Mouse (Mus musculus): Measurements from ENCODE around the gene Smad5. TPM values are rescaled to one million over a fixed set of nuclear protein-coding genes. Genes with fewer than 3 reads are reported as not detected.

Gene Smad5
- total RNA-seq, 1 experiment from 2014 or later: 40.5 TPM

GRCm38 (mm10) chr13:56742325-56742901, 39.6 kb downstream of the Smad5 start:
- no peak for ATAC-seq (replicated peaks in 1 of 2; ENCODE audit: insufficient read depth in 1 of 2, low FRiP score in 2 of 2, low TSS enrichment in 1 of 2, low read depth in 1 of 2, poor library complexity in 2 of 2, severe bottlenecking in 2 of 2)

DNA sequence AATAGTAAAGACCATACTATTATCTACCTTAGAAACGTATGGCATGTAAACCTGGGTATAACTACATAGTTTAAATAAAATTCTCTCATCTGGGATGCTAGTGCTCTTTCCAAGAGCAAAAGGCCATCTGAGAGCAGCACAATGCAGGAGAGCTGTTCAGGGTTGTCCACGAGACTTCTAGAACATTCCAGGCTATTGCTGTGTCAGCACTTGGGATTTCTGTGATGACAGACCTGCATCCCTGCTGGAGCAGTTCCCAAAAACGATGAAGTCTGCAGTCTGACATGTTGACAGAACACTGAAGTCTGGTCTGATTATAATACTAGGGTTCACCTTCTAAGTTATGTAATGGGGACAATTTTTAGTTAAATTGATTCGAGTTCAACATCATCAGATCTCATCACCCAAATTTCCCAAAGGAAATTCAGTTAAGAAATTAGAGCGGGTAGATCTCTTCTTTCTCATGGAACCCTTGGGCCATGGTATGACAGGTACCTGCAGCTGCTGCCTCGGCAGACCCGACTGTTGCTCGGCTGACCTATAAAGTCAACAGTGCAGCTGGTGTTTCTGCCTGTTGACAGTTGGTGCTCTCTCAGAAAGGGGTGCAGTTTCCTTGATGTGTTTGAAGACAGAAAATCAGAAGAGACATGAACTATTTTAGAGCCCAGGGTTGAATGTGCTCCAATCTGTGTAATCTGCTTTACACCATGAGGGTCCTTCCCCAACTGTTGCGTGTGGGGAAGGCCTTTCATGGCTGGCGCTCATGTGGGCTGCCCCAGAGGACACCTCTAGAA, 44.1 kb downstream of the Smad5 start:
- no peak for ATAC-seq (replicated peaks in 1 of 2; ENCODE audit: insufficient read depth in 1 of 2, low FRiP score in 2 of 2, low TSS enrichment in 1 of 2, low read depth in 1 of 2, poor library complexity in 2 of 2, severe bottlenecking in 2 of 2)

GRCm38 (mm10) chr13:56747554-56747953, 44.7 kb downstream of the Smad5 start:
- no peak for ATAC-seq (replicated peaks in 1 of 2; ENCODE audit: insufficient read depth in 1 of 2, low FRiP score in 2 of 2, low TSS enrichment in 1 of 2, low read depth in 1 of 2, poor library complexity in 2 of 2, severe bottlenecking in 2 of 2)

DNA sequence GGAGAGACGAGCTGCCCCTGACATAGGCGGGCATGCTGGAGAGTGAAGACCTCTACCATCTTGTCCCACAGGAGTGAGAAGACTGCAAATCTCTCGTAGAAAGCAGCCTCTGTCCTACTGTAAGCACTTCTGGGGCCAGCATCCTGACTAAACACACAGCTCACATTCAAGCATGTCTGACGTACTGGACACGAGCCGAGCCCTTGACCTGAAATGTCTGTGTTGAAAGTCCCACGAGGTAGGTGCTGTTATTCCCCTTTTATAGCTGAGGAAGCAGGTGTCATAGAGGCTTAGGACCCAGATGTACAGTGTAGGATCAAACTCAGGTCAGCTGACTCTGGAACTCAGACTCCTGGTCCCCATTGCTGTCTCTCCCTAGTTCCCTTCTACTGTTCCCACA, 46.6 kb downstream of the Smad5 start:
- ATAC-seq (replicated peaks in 1 of 2; ENCODE audit: insufficient read depth in 1 of 2, low FRiP score in 2 of 2, low TSS enrichment in 1 of 2, low read depth in 1 of 2, poor library complexity in 2 of 2, severe bottlenecking in 2 of 2): no peak

DNA sequence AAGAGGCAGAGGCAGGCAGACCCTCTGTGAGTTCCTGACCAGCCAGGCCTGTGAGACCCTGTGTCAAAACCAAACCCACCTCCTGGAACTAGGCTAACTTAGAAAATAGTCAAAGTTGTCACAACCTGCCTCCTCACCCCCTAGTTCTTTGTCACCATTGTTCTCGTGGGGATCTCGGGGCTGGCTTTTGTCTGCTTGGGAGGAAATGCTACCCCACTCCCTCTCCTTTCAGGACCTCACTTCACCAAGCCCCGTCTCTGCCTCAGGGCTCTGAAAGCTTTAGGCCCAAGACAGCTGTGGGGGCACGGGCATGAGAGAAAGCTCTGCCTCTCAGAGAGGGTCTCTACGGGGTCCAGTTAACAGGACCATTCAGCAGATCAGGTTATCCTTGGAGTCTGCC, 49.0 kb downstream of the Smad5 start:
- no peak for ATAC-seq (replicated peaks in 1 of 2; ENCODE audit: insufficient read depth in 1 of 2, low FRiP score in 2 of 2, low TSS enrichment in 1 of 2, low read depth in 1 of 2, poor library complexity in 2 of 2, severe bottlenecking in 2 of 2)

DNA sequence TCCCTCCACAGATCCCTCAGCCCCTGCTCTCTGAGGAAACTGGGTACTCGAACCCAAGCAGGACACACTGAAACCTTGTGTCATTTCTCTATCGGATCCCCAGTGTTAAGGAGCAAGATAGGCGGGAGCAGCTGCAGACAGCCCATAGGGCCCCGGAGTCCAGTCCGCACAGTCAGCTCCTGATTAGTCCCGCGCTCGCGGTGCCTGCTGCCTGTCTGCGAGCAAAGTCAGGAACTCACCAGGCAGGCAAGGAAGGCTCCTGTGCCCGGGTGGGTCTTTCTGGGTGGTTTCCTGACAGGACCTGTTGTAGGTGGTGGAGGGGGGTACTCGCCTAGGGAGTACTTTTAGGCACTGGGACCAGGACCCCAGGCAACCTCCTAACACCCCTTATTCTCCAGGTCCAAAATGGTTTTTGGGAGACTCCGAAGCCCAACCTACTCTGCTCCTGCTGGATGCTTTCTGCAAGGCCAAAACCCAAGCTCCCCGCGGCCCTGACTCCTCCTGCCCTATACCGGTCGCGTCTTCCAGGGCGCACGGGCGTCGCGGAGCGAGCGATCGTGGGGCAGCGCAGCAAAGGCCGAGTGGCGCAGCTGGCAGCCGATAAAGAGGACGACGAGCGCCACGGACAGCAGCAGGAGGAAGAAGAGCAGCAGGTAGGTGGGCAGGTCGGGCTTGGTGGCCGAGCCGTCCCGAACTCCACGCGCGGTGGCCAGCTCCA, 49.8 kb downstream of the Smad5 start:
- 0 out of 4 replicates have a peak, but pooled peaks have one; percentile 19 to 35 for ATAC-seq (replicated peaks in 1 of 2; ENCODE audit: insufficient read depth in 1 of 2, low FRiP score in 2 of 2, low TSS enrichment in 1 of 2, low read depth in 1 of 2, poor library complexity in 2 of 2, severe bottlenecking in 2 of 2)

- no peak for ATAC-seq (replicated peaks in 1 of 2; ENCODE audit: insufficient read depth in 1 of 2, low FRiP score in 2 of 2, low TSS enrichment in 1 of 2, low read depth in 1 of 2, poor library complexity in 2 of 2, severe bottlenecking in 2 of 2)
Measured at GRCm38 (mm10) chr13:56753192-56753951, 50.6 kb downstream of the Smad5 start, which contains the start of gene Gm45623. Gene Gm45623, minus strand, starts transcription at chr13:56753827.

DNA sequence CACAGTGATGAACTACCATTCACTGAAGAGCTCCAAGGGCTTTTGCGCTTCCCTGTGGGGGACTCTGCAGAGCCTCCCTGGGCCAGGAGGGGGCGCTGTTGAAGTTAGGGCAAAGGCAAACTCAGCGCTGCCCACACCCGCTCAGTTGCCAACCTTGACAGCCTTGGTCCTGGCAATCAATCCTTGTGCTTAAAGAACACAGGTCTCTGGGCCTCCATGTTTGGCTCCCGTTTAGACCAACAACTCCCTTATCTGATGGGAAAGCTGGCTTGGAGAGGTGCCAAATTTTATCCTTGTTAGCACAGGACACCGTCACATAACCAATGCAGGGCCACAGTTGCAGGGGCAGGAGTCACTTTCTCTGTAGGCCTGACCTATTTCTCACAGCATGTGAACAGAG, 53.1 kb downstream of the Smad5 start:
- no peak for ATAC-seq (replicated peaks in 1 of 2; ENCODE audit: insufficient read depth in 1 of 2, low FRiP score in 2 of 2, low TSS enrichment in 1 of 2, low read depth in 1 of 2, poor library complexity in 2 of 2, severe bottlenecking in 2 of 2)

DNA sequence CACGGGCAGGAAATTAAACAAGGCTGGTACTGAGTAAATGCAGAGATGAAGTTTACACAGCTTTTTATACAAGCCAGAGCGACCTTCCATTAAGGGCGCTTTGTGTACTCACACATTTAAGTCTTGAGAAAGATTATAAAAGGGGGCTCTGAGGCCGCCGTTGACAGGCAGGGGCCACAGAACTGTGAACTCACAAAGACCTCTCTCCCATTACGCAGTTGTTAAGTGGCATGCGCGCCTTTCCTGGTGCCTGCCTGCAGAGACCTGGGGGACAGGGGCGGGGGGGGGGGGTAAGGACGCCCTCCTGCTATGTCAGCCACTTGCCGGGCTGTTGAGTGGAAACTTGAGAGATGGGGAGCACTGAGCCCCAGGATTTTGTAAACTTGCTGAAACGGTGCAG, 54.4 kb downstream of the Smad5 start:
- ATAC-seq (replicated peaks in 1 of 2; ENCODE audit: insufficient read depth in 1 of 2, low FRiP score in 2 of 2, low TSS enrichment in 1 of 2, low read depth in 1 of 2, poor library complexity in 2 of 2, severe bottlenecking in 2 of 2): no peak

GRCm38 (mm10) chr13:56758492-56758891, 55.7 kb downstream of the Smad5 start:
- ATAC-seq (replicated peaks in 1 of 2; ENCODE audit: insufficient read depth in 1 of 2, low FRiP score in 2 of 2, low TSS enrichment in 1 of 2, low read depth in 1 of 2, poor library complexity in 2 of 2, severe bottlenecking in 2 of 2): peak; percentile 72 to 74

GRCm38 (mm10) chr13:56762446-56763229, 59.8 kb downstream of the Smad5 start:
- ATAC-seq (replicated peaks in 1 of 2; ENCODE audit: insufficient read depth in 1 of 2, low FRiP score in 2 of 2, low TSS enrichment in 1 of 2, low read depth in 1 of 2, poor library complexity in 2 of 2, severe bottlenecking in 2 of 2): no peak

- peak; percentile 42 to 60; a peak in 2 of 4 replicates for ATAC-seq (replicated peaks in 1 of 2; ENCODE audit: insufficient read depth in 1 of 2, low FRiP score in 2 of 2, low TSS enrichment in 1 of 2, low read depth in 1 of 2, poor library complexity in 2 of 2, severe bottlenecking in 2 of 2)
Measured at GRCm38 (mm10) chr13:56765284-56766032, 62.6 kb downstream of the Smad5 start.

GRCm38 (mm10) chr13:56766211-56766610, 63.4 kb downstream of the Smad5 start:
- ATAC-seq (replicated peaks in 1 of 2; ENCODE audit: insufficient read depth in 1 of 2, low FRiP score in 2 of 2, low TSS enrichment in 1 of 2, low read depth in 1 of 2, poor library complexity in 2 of 2, severe bottlenecking in 2 of 2): no peak

DNA sequence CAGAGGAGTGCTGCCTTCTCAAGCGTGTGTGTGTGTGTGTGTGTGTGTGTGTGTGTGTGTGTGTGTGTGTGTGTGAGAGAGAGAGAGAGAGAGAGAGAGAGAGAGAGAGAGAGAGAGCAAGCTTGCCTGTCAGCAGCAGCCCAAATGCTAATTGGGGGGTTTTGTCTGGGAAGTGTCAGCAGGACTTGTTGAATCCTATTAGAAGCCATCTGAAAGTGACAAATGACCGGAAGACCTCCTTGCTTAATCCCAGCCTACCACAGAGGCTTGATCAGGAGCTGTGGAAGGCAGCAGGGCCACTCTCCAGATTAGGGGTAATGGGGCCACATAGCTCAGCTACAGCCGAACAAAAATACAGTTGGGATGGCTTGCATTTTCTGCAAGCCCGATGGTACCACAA, 66.6 kb downstream of the Smad5 start:
- no peak for ATAC-seq (replicated peaks in 1 of 2; ENCODE audit: insufficient read depth in 1 of 2, low FRiP score in 2 of 2, low TSS enrichment in 1 of 2, low read depth in 1 of 2, poor library complexity in 2 of 2, severe bottlenecking in 2 of 2)

GRCm38 (mm10) chr13:56770136-56770578, 67.3 kb downstream of the Smad5 start:
- no peak for ATAC-seq (replicated peaks in 1 of 2; ENCODE audit: insufficient read depth in 1 of 2, low FRiP score in 2 of 2, low TSS enrichment in 1 of 2, low read depth in 1 of 2, poor library complexity in 2 of 2, severe bottlenecking in 2 of 2)

DNA sequence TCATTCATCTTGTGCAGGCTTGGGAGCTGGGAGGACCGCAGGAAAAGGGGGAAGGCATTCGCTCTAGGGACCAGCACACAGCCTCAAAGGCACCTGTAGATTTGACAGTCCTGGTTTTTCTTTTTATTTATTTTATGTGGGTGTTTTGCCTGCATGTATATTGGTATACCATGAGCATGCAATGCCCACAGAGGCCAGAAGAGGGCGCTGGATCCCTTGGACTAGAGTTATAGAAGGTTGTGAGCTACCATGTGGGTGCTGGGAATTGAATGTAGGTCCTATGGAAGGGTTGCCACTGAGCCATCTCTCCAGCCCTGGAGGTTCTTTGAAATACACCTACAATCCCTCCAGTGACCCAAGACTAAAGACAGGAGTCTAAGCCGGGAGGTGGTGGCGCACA, 68.0 kb downstream of the Smad5 start:
- no peak for ATAC-seq (replicated peaks in 1 of 2; ENCODE audit: insufficient read depth in 1 of 2, low FRiP score in 2 of 2, low TSS enrichment in 1 of 2, low read depth in 1 of 2, poor library complexity in 2 of 2, severe bottlenecking in 2 of 2)
